Mouse (Mus musculus): ENCODE data around the gene Gm45711.
"Not testable (repeated sequence)": the region's sequence is repeated elsewhere in the genome, so short reads cannot be mapped to it uniquely, and the experiment has no call there.

Gm45711 gene

GRCm38 (mm10) chr8:104334196-104334595 is 24.3 kb upstream of the Gm45711 start:
- H3K4me1 ChIP-seq (replicated peaks; ENCODE audit: low read depth, low read length): peaks cover under 1% of the 10 kb centered on the region; the same call in 1 of the 2 replicates
- no peaks in the 10 kb centered on the region for H3K36me3 ChIP-seq (ENCODE audit: insufficient read depth, low read length)
- peaks cover 12% of the 10 kb centered on the region for H3K9me3 ChIP-seq (ENCODE audit: low read length)
- no peak overlapping the region for H3K4me3 ChIP-seq (replicated peaks; ENCODE audit: low read length)
- TF ChIP-seq CTCF (conservative IDR thresholded peaks at IDR 0.05; ENCODE audit: low read length) (no peak), POU5F1 (IDR thresholded peaks at IDR 0.05; ENCODE audit: borderline replicate concordance, low read length) (no peak), NANOG (IDR thresholded peaks at IDR 0.05; ENCODE audit: borderline replicate concordance, low read length) (no peak)
- H3K27me3 ChIP-seq (ENCODE audit: insufficient read depth, low read length): peaks cover 11% of the 10 kb centered on the region

GRCm38 (mm10) chr8:104333786-104334185 is 23.9 kb upstream of the Gm45711 start:
- H3K9me3 ChIP-seq (ENCODE audit: low read length): peaks cover 12% of the 10 kb centered on the region
- TF ChIP-seq CTCF (conservative IDR thresholded peaks at IDR 0.05; ENCODE audit: low read length) (no peak), POU5F1 (IDR thresholded peaks at IDR 0.05; ENCODE audit: borderline replicate concordance, low read length) (no peak), NANOG (IDR thresholded peaks at IDR 0.05; ENCODE audit: borderline replicate concordance, low read length) (no peak)
- H3K27me3 ChIP-seq (ENCODE audit: insufficient read depth, low read length): peaks cover 7% of the 10 kb centered on the region
- no peaks in the 10 kb centered on the region for H3K36me3 ChIP-seq (ENCODE audit: insufficient read depth, low read length)
- no peak overlapping the region for H3K4me3 ChIP-seq (replicated peaks; ENCODE audit: low read length)
- no peaks in the 10 kb centered on the region for H3K4me1 ChIP-seq (replicated peaks; ENCODE audit: low read depth, low read length)

GRCm38 (mm10) chr8:104332665-104333631 is 23.1 kb upstream of the Gm45711 start:
- peaks cover under 1% of the 10 kb centered on the region; the same call in 1 of the 2 replicates for H3K27me3 ChIP-seq (ENCODE audit: insufficient read depth, low read length)
- peaks cover 12% of the 10 kb centered on the region for H3K9me3 ChIP-seq (ENCODE audit: low read length)
- no peaks in the 10 kb centered on the region for H3K4me1 ChIP-seq (replicated peaks; ENCODE audit: low read depth, low read length)
- TF ChIP-seq NANOG (IDR thresholded peaks at IDR 0.05; ENCODE audit: borderline replicate concordance, low read length) (no peak), POU5F1 (IDR thresholded peaks at IDR 0.05; ENCODE audit: borderline replicate concordance, low read length) (no peak), CTCF (conservative IDR thresholded peaks at IDR 0.05; ENCODE audit: low read length) (no peak)
- no peaks in the 10 kb centered on the region for H3K36me3 ChIP-seq (ENCODE audit: insufficient read depth, low read length)
- H3K4me3 ChIP-seq (replicated peaks; ENCODE audit: low read length): no peak overlapping the region

- H3K36me3 ChIP-seq (ENCODE audit: insufficient read depth, low read length); H3K4me3 ChIP-seq (replicated peaks; ENCODE audit: low read length); H3K9me3 ChIP-seq (ENCODE audit: low read length); H3K27me3 ChIP-seq (ENCODE audit: insufficient read depth, low read length); H3K4me1 ChIP-seq (replicated peaks; ENCODE audit: low read depth, low read length): not testable (repeated sequence)
Measured at GRCm38 (mm10) chr8:104321930-104322329, 12.0 kb upstream of the Gm45711 start, which contains the start of gene Cmtm2b. Gene Cmtm2b (plus strand): TSS chr8:104322230.

- H3K27me3 ChIP-seq (ENCODE audit: insufficient read depth, low read length); H3K4me3 ChIP-seq (replicated peaks; ENCODE audit: low read length); H3K9me3 ChIP-seq (ENCODE audit: low read length); H3K4me1 ChIP-seq (replicated peaks; ENCODE audit: low read depth, low read length); H3K36me3 ChIP-seq (ENCODE audit: insufficient read depth, low read length): not testable (repeated sequence)
Measured at GRCm38 (mm10) chr8:104321267-104321666, 11.4 kb upstream of the Gm45711 start, which contains the start of gene Gm11020. Gene Gm11020 (plus strand): TSS chr8:104321567.

GRCm38 (mm10) chr8:104313311-104313710 is 3.4 kb upstream of the Gm45711 start:
- Histone ChIP-seq H3K4me3 (replicated peaks; ENCODE audit: low read length) (no peak overlapping the region), H3K4me1 (replicated peaks; ENCODE audit: low read depth, low read length) (peaks cover 12% of the 10 kb centered on the region; the same call in 1 of the 2 replicates), H3K27me3 (ENCODE audit: insufficient read depth, low read length) (peaks cover 25% of the 10 kb centered on the region), H3K9me3 (ENCODE audit: low read length) (peaks cover 25% of the 10 kb centered on the region), H3K36me3 (ENCODE audit: insufficient read depth, low read length) (no peaks in the 10 kb centered on the region)
- TF ChIP-seq NANOG (IDR thresholded peaks at IDR 0.05; ENCODE audit: borderline replicate concordance, low read length): no peak
- TF ChIP-seq CTCF (conservative IDR thresholded peaks at IDR 0.05; ENCODE audit: low read length): no peak
- no peak for TF ChIP-seq POU5F1 (IDR thresholded peaks at IDR 0.05; ENCODE audit: borderline replicate concordance, low read length)

GRCm38 (mm10) chr8:104312023-104312422 is 2.1 kb upstream of the Gm45711 start:
- peaks cover 14% of the 10 kb centered on the region; the same call in 1 of the 2 replicates for H3K4me1 ChIP-seq (replicated peaks; ENCODE audit: low read depth, low read length)
- peaks cover 25% of the 10 kb centered on the region for H3K27me3 ChIP-seq (ENCODE audit: insufficient read depth, low read length)
- peaks cover 25% of the 10 kb centered on the region for H3K9me3 ChIP-seq (ENCODE audit: low read length)
- not testable (repeated sequence) for H3K4me3 ChIP-seq (replicated peaks; ENCODE audit: low read length); H3K36me3 ChIP-seq (ENCODE audit: insufficient read depth, low read length)

- H3K4me1 ChIP-seq (replicated peaks; ENCODE audit: low read depth, low read length): peaks cover 14% of the 10 kb centered on the region; the same call in 1 of the 2 replicates
- not testable (repeated sequence) for H3K36me3 ChIP-seq (ENCODE audit: insufficient read depth, low read length); H3K4me3 ChIP-seq (replicated peaks; ENCODE audit: low read length)
- H3K9me3 ChIP-seq (ENCODE audit: low read length): peaks cover 17% of the 10 kb centered on the region
- peaks cover 25% of the 10 kb centered on the region for H3K27me3 ChIP-seq (ENCODE audit: insufficient read depth, low read length)
Measured at GRCm38 (mm10) chr8:104308341-104308740, 1.5 kb downstream of the Gm45711 start.

- Histone ChIP-seq H3K36me3 (ENCODE audit: insufficient read depth, low read length) (no peaks in the 10 kb centered on the region), H3K4me1 (replicated peaks; ENCODE audit: low read depth, low read length) (peaks cover 12% of the 10 kb centered on the region; the same call in 1 of the 2 replicates), H3K4me3 (replicated peaks; ENCODE audit: low read length) (no peak overlapping the region), H3K27me3 (ENCODE audit: insufficient read depth, low read length) (peaks cover 7% of the 10 kb centered on the region), H3K9me3 (ENCODE audit: low read length) (peaks cover 43% of the 10 kb centered on the region)
- TF ChIP-seq NANOG (IDR thresholded peaks at IDR 0.05; ENCODE audit: borderline replicate concordance, low read length): no peak
- TF ChIP-seq CTCF (conservative IDR thresholded peaks at IDR 0.05; ENCODE audit: low read length): no peak
- no peak for TF ChIP-seq POU5F1 (IDR thresholded peaks at IDR 0.05; ENCODE audit: borderline replicate concordance, low read length)
Measured at GRCm38 (mm10) chr8:104304962-104305361, 4.9 kb downstream of the Gm45711 start.

GRCm38 (mm10) chr8:104302536-104302935 is 7.3 kb downstream of the Gm45711 start:
- H3K27me3 ChIP-seq (ENCODE audit: insufficient read depth, low read length); H3K36me3 ChIP-seq (ENCODE audit: insufficient read depth, low read length); H3K4me1 ChIP-seq (replicated peaks; ENCODE audit: low read depth, low read length); H3K4me3 ChIP-seq (replicated peaks; ENCODE audit: low read length): not testable (repeated sequence)
- H3K9me3 ChIP-seq (ENCODE audit: low read length): peaks cover 61% of the 10 kb centered on the region

GRCm38 (mm10) chr8:104301577-104301976 is 8.3 kb downstream of the Gm45711 start:
- not testable (repeated sequence) for H3K36me3 ChIP-seq (ENCODE audit: insufficient read depth, low read length); H3K4me3 ChIP-seq (replicated peaks; ENCODE audit: low read length); H3K4me1 ChIP-seq (replicated peaks; ENCODE audit: low read depth, low read length); H3K27me3 ChIP-seq (ENCODE audit: insufficient read depth, low read length)
- peaks cover 71% of the 10 kb centered on the region for H3K9me3 ChIP-seq (ENCODE audit: low read length)

Measured in E14TG2a.4 (cell line).